Mouse (Mus musculus) heart, adult 2 months (tissue): Measurements from ENCODE around the gene Coq6. TPM values are rescaled to one million over a fixed set of nuclear protein-coding genes. Genes with fewer than 3 reads are reported as not detected.

ENCODE experiments used
- DNase-seq, 2 experiments: peaks; one replicate each; pipeline ENCODE4 v3.0.0; 2021
- H3K27ac ChIP-seq: fragments of 200-600 bp; 2 replicates; pipeline ENCODE4 v1.8.1; 2022
- H3K27me3 ChIP-seq: fragments of 200-500 bp; 2 replicates; pipeline ENCODE4 v1.6.1; 2012; ENCODE audit warnings: mild to moderate bottlenecking, low read length, inconsistent platforms, mixed read lengths; ENCODE audit not compliant: control insufficient read depth, insufficient read depth
- H3K36me3 ChIP-seq: fragments of 200-500 bp; 2 replicates; pipeline ENCODE4 v1.6.1; 2012; ENCODE audit warnings: low read length, inconsistent platforms; ENCODE audit not compliant: control insufficient read depth, insufficient read depth
- H3K4me1 ChIP-seq: fragments of 200-500 bp; 2 replicates; pipeline ENCODE4 v1.6.1; 2011; ENCODE audit warnings: low read length; ENCODE audit not compliant: control insufficient read depth, insufficient read depth
- H3K4me3 ChIP-seq: fragments of 200-600 bp; 2 replicates; pipeline ENCODE4 v1.8.1; 2022
- H3K79me2 ChIP-seq: fragments of 200-500 bp; replicated peaks from 2 replicates; pipeline ENCODE4 v1.6.1; 2012; ENCODE audit warnings: mild to moderate bottlenecking, inconsistent platforms, low read length, moderate library complexity, mixed read lengths; ENCODE audit not compliant: control insufficient read depth, insufficient read depth
- H3K9ac ChIP-seq: fragments of 200-500 bp; 2 replicates; pipeline ENCODE4 v1.6.1; 2012; ENCODE audit warnings: low read depth, mild to moderate bottlenecking, control low read depth, inconsistent platforms, low read length, mixed read lengths
- CTCF ChIP-seq: fragments of 200-600 bp; IDR thresholded peaks from 2 replicates; pipeline ENCODE4 v1.8.1; 2022; ENCODE audit warnings: antibody characterized with exemption, mild to moderate bottlenecking, moderate library complexity
- EP300 ChIP-seq: fragments of 200-500 bp; IDR thresholded peaks from 2 replicates; pipeline ENCODE4 v1.6.1; 2011; ENCODE audit warnings: low read depth, low read length, control low read depth; ENCODE audit not compliant: insufficient read depth
- POLR2A ChIP-seq: fragments of 200-500 bp; IDR thresholded peaks from 2 replicates; pipeline ENCODE4 v1.6.1; 2011; ENCODE audit warnings: mild to moderate bottlenecking, low read depth, low read length, control low read depth; ENCODE audit not compliant: insufficient read depth
- WGBS: fragments of 180-500 bp; shearing (Covaris S2); methylation state at CpG from one replicate; pipeline ENCODE4 v1.1.7; 2018; 5-methylcytosine and 5-hydroxymethylcytosine counted together
- intact Hi-C: fragments of 180-260 bp; cut with DNase I; formaldehyde crosslinking; loops from one replicate; pipeline ENCODE4 v1.15.1; 2025
- polyA plus RNA-seq: library from polyadenylated mRNA; depleted of rRNA; stranded (reverse); fragments of >200 nt; gene quantifications from 2 replicates; pipeline ENCODE4 v1.2.3, GENCODE M21; 2012; rRNA removed
- total RNA-seq, 2 experiments: library from RNA; stranded (reverse); gene quantifications; 2 replicates each; pipeline ENCODE4 v1.2.3; 2021

Coq6 gene
- total and polyA plus RNA-seq, 3 experiments = 91.8 to 104 (median 102) TPM

GRCm38 (mm10) chr12:84416834-84417604 lies 55.6 kb downstream of the Coq6 start, which contains the start of gene Rnf113a2:
TSS of gene Rnf113a2 (plus strand) at chr12:84417196.
- TF ChIP-seq EP300 = no peak
- no peak for TF ChIP-seq CTCF
- TF ChIP-seq POLR2A = peak; percentile 84
- intact Hi-C loops = no loop called here
- WGBS = 3% methylated on average over 50 of the region's 50 CpGs

GRCm38 (mm10) chr12:84417605-84417922 lies 56.1 kb downstream of the Coq6 start:
- H3K27me3 ChIP-seq = no peaks in the 10 kb centered on the region
- intact Hi-C loops = no loop called here
- peak overlapping the region; percentile 87 for H3K9ac ChIP-seq
- no peaks in the 10 kb centered on the region for H3K36me3 ChIP-seq
- H3K4me3 ChIP-seq = peak overlapping the region; percentile 62
- peaks cover 1% of the 10 kb centered on the region; the same call in 1 of the 2 replicates for H3K4me1 ChIP-seq
- TF ChIP-seq EP300 (no peak), CTCF (no peak), POLR2A (no peak)
- H3K79me2 ChIP-seq = no peaks in the 10 kb centered on the region
- no peak for DNase-seq
- peak overlapping the region; percentile 77; the same call in 1 of the 2 replicates for H3K27ac ChIP-seq
- WGBS = 42% methylated on average over 18 of the region's 18 CpGs

More at GRCm38 (mm10) chr12:84416834-84417604, 55.6 kb downstream of the Coq6 start, which contains the start of gene Rnf113a2:
- Histone ChIP-seq H3K4me1 (peaks cover 1% of the 10 kb centered on the region; the same call in 1 of the 2 replicates), H3K4me3 (peak within 1 kb of the TSS; percentile 62), H3K36me3 (no peaks in the 10 kb centered on the region), H3K27me3 (no peaks in the 10 kb centered on the region), H3K27ac (peak within 1 kb of the TSS; percentile 77), H3K9ac (peak within 1 kb of the TSS; percentile 87), H3K79me2 (no peaks in the 10 kb centered on the region)
- DNase-seq = peak; percentile 87 to 90

Other genes with a start within 250 kb of the Coq6 start
- gene Dnal1, start 247.3 kb upstream of the Coq6 start, total RNA-seq = 1 to 10 TPM; 6.9 to 7.9 TPM
- 3.4 and 5.4 TPM in 2 replicates for gene Dnal1, start 247.3 kb upstream of the Coq6 start, polyA plus RNA-seq
- under 1 TPM; 0.10 to 0.20 TPM for gene Pnma1, start 213.2 kb upstream of the Coq6 start, total RNA-seq
- gene Pnma1, start 213.2 kb upstream of the Coq6 start, polyA plus RNA-seq = 0.04 and 0.06 TPM in 2 replicates
- 10 to 100 TPM; 12.3 to 14.7 TPM for gene Elmsan1, start 142.8 kb upstream of the Coq6 start, total RNA-seq
- 8.1 and 8.4 TPM in 2 replicates for gene Elmsan1, start 142.8 kb upstream of the Coq6 start, polyA plus RNA-seq
- 100 to 1,000 TPM; 222 to 248 TPM for gene Ptgr2, start 76.4 kb upstream of the Coq6 start, total RNA-seq
- 59.4 and 143 TPM in 2 replicates for gene Ptgr2, start 76.4 kb upstream of the Coq6 start, polyA plus RNA-seq
- 10 to 100 TPM; 18.8 to 20.9 TPM for gene Zfp410, start 44.8 kb upstream of the Coq6 start, total RNA-seq
- 18.4 and 30.3 TPM in 2 replicates for gene Zfp410, start 44.8 kb upstream of the Coq6 start, polyA plus RNA-seq
- 10 to 100 TPM in 1 of 2 experiments, 1 to 10 TPM in 1; 9.8 to 13.2 TPM for gene Fam161b, start 176 bp downstream of the Coq6 start, total RNA-seq
- gene Fam161b, start 176 bp downstream of the Coq6 start, polyA plus RNA-seq = 4.1 and 6.8 TPM in 2 replicates
- 10 to 100 TPM; 64.9 to 68.9 TPM for gene Entpd5, start 47.4 kb downstream of the Coq6 start, total RNA-seq
- 38.6 and 88.3 TPM in 2 replicates for gene Entpd5, start 47.4 kb downstream of the Coq6 start, polyA plus RNA-seq
- 1 to 10 TPM; 1.7 to 2.0 TPM for gene Bbof1, start 47.4 kb downstream of the Coq6 start, total RNA-seq
- gene Bbof1, start 47.4 kb downstream of the Coq6 start, polyA plus RNA-seq = 0.31 and 0.59 TPM in 2 replicates
- gene Rnf113a2, start 55.5 kb downstream of the Coq6 start, total RNA-seq = 10 to 100 TPM in 1 of 2 experiments, 1 to 10 TPM in 1; 8.4 to 11.7 TPM
- gene Rnf113a2, start 55.5 kb downstream of the Coq6 start, polyA plus RNA-seq = 3.7 and 6.6 TPM in 2 replicates
- 100 to 1,000 TPM; 189 to 236 TPM for gene Aldh6a1, start 89.3 kb downstream of the Coq6 start, total RNA-seq
- 83.5 and 173 TPM in 2 replicates for gene Aldh6a1, start 89.3 kb downstream of the Coq6 start, polyA plus RNA-seq
- gene Lin52, start 89.8 kb downstream of the Coq6 start, total RNA-seq = 10 to 100 TPM in 1 of 2 experiments, 1 to 10 TPM in 1; 7.8 to 12.4 TPM
- gene Lin52, start 89.8 kb downstream of the Coq6 start, polyA plus RNA-seq = 16.5 and 30.6 TPM in 2 replicates
- not detected for gene Vsx2, start 208.1 kb downstream of the Coq6 start, total RNA-seq
- gene Vsx2, start 208.1 kb downstream of the Coq6 start, polyA plus RNA-seq = not detected in 2 replicates